ENCODE assay signal across 28 mouse cellular contexts in genomic region chr12:110367102-110367501, GRCm38 (mm10).
A peak's percentile ranks its signal among the peaks of the same experiment; 100 is the strongest.
DNase-seq lines count a peak whose midpoint lies in the region; ATAC-seq and TF ChIP-seq lines count a peak whose summit lies in the region.
"Had no signal": no experiment of that assay in that cellular context is flagged by ENCODE, and none has a peak within 500 bp of the region (broad histone marks: within the 10 kb centered on the region; RNA-seq: fewer than 3 reads in every experiment).

No protein-coding gene starts in this region.

- peak; percentile 5 to 17 (median 15); a peak in 2 of 6 replicates for TF ChIP-seq CTCF in MEL (IDR thresholded peaks at IDR 0.05 in 2 of 3, conservative IDR thresholded peaks at IDR 0.05 in 1 of 3; ENCODE audit: control insufficient read depth in 1 of 3, insufficient read depth in 1 of 3, low read depth in 2 of 3, low read length in 3 of 3, poor library complexity in 1 of 3, severe bottlenecking in 1 of 3)

- no peak overlapping the region for H3K4me2 ChIP-seq in intestine, embryonic 14.5 days (ENCODE audit: low read length)
- H3K4me2 ChIP-seq in intestine, embryonic 16.5 days (ENCODE audit: low read depth, low read length): no peak overlapping the region
- H3K4me2 ChIP-seq in midbrain, embryonic 11.5 days: no peak overlapping the region
- H3K4me2 ChIP-seq in midbrain, embryonic 14.5 days (ENCODE audit: low read length): no peak overlapping the region
- no peak overlapping the region for H3K4me2 ChIP-seq in forebrain, embryonic 13.5 days
- H3K4me2 ChIP-seq: heart, embryonic 12.5 days; hindbrain, embryonic 14.5 days; limb, embryonic 13.5 days; liver, embryonic 11.5 days; midbrain, embryonic 13.5 days had no signal

- WGBS in intestine, embryonic 14.5 days: 90% methylated on average over 6 of the region's 6 CpGs
- 89% methylated on average over 6 of the region's 6 CpGs for WGBS in intestine, embryonic 16.5 days
- 91% methylated on average over 6 of the region's 6 CpGs for WGBS in midbrain, embryonic 11.5 days
- WGBS in midbrain, embryonic 14.5 days: 96% methylated on average over 6 of the region's 6 CpGs
- 96% methylated on average over 6 of the region's 6 CpGs for WGBS in forebrain, embryonic 13.5 days

- H3K4me1 ChIP-seq in intestine, embryonic 14.5 days (replicated peaks; ENCODE audit: control insufficient read depth, insufficient read depth, low read length): no peaks in the 10 kb centered on the region
- no peaks in the 10 kb centered on the region for H3K4me1 ChIP-seq in intestine, embryonic 16.5 days (ENCODE audit: control insufficient read depth, insufficient read depth, low read length)
- H3K4me1 ChIP-seq in midbrain, embryonic 11.5 days (ENCODE audit: control insufficient read depth, insufficient read depth, low read length): no peaks in the 10 kb centered on the region
- no peaks in the 10 kb centered on the region for H3K4me1 ChIP-seq in midbrain, embryonic 14.5 days (ENCODE audit: control insufficient read depth, insufficient read depth, low read length)
- no peaks in the 10 kb centered on the region for H3K4me1 ChIP-seq in MEL (ENCODE audit: control insufficient read depth in 1 of 2, insufficient read depth in 2 of 2, low read length in 2 of 2)
- H3K4me1 ChIP-seq in forebrain, embryonic 13.5 days: no peaks in the 10 kb centered on the region
- H3K4me1 ChIP-seq: heart, embryonic 12.5 days; limb, embryonic 13.5 days; megakaryocyte, embryonic 14.5 days; midbrain, embryonic 13.5 days had no signal

- H3K9me3 ChIP-seq in intestine, embryonic 14.5 days (ENCODE audit: control insufficient read depth, low read length): no peaks in the 10 kb centered on the region
- no peaks in the 10 kb centered on the region for H3K9me3 ChIP-seq in intestine, embryonic 16.5 days (ENCODE audit: control insufficient read depth, low read length)
- H3K9me3 ChIP-seq in midbrain, embryonic 11.5 days (ENCODE audit: control insufficient read depth, low read length): no peaks in the 10 kb centered on the region
- H3K9me3 ChIP-seq in midbrain, embryonic 14.5 days (ENCODE audit: control insufficient read depth, low read length): no peaks in the 10 kb centered on the region
- no peaks in the 10 kb centered on the region for H3K9me3 ChIP-seq in MEL (replicated peaks; ENCODE audit: insufficient read depth, low read length)
- no peaks in the 10 kb centered on the region for H3K9me3 ChIP-seq in forebrain, embryonic 13.5 days (replicated peaks)
- H3K9me3 ChIP-seq: midbrain, embryonic 13.5 days had no signal

- TF ChIP-seq EP300 in MEL (IDR thresholded peaks at IDR 0.05; ENCODE audit: low read depth in 1 of 2, low read length in 2 of 2): no peak

- no peak for TF ChIP-seq POLR2A in MEL (IDR thresholded peaks at IDR 0.05; ENCODE audit: control insufficient read depth in 1 of 2, insufficient read depth in 1 of 2, low read depth in 1 of 2, low read length in 2 of 2, poor library complexity in 1 of 2)

- no peaks in the 10 kb centered on the region for H3K27me3 ChIP-seq in intestine, embryonic 14.5 days (replicated peaks; ENCODE audit: control insufficient read depth, insufficient read depth, low read length)
- no peaks in the 10 kb centered on the region for H3K27me3 ChIP-seq in intestine, embryonic 16.5 days (replicated peaks; ENCODE audit: control insufficient read depth, insufficient read depth, low read length)
- peaks cover 2% of the 10 kb centered on the region; the same call in 1 of the 2 replicates for H3K27me3 ChIP-seq in midbrain, embryonic 11.5 days (ENCODE audit: control insufficient read depth, insufficient read depth, low read length)
- H3K27me3 ChIP-seq in midbrain, embryonic 14.5 days (ENCODE audit: control insufficient read depth, insufficient read depth, low read length): no peaks in the 10 kb centered on the region
- no peaks in the 10 kb centered on the region for H3K27me3 ChIP-seq in MEL (ENCODE audit: control insufficient read depth in 1 of 2, insufficient read depth in 2 of 2, low read length in 2 of 2)
- H3K27me3 ChIP-seq in forebrain, embryonic 13.5 days: peaks cover 3% of the 10 kb centered on the region; the same call in 1 of the 2 replicates
- H3K27me3 ChIP-seq: Patski had no signal

- DNase-seq in intestine, embryonic 14.5 days (ENCODE audit: low spot score): peak; percentile 7
- DNase-seq in midbrain, embryonic 11.5 days (ENCODE audit: low spot score, missing footprints): peak; percentile 71
- no peak for DNase-seq in midbrain, embryonic 14.5 days
- no peak for DNase-seq in MEL (ENCODE audit: low read depth, low spot score)
- no peak for DNase-seq in testis, postnatal 10 days (ENCODE audit: low spot score)
- DNase-seq: adrenal gland, adult 2 months; adrenal gland, postnatal 36 days; cerebellum, adult 18-20 months; cerebellum, postnatal 10 days; gastrocnemius, postnatal 25 days; heart, postnatal 4 days; kidney, postnatal 25 days; lung, postnatal 4 days; spleen, adult 18-20 months; thymus, adult 2 months; thymus, postnatal 36 days had no signal

- no peaks in the 10 kb centered on the region for H3K79me2 ChIP-seq in MEL (ENCODE audit: control insufficient read depth, insufficient read depth, low read length, poor library complexity)

- no peak for ATAC-seq in intestine, embryonic 14.5 days (replicated peaks; ENCODE audit: low FRiP score, low TSS enrichment, low read depth)
- ATAC-seq in intestine, embryonic 16.5 days: no peak
- ATAC-seq in midbrain, embryonic 11.5 days (ENCODE audit: low FRiP score): no peak
- ATAC-seq in midbrain, embryonic 14.5 days (ENCODE audit: low FRiP score, low TSS enrichment): no peak
- ATAC-seq in forebrain, embryonic 13.5 days: no peak
- ATAC-seq: inflammation-experienced regulatory T-cells, adult 6 months; midbrain, embryonic 13.5 days; Patski had no signal

- H3K36me3 ChIP-seq in intestine, embryonic 14.5 days (ENCODE audit: control insufficient read depth, insufficient read depth, low read length): no peaks in the 10 kb centered on the region
- H3K36me3 ChIP-seq in intestine, embryonic 16.5 days (ENCODE audit: control insufficient read depth, insufficient read depth, low read length): no peaks in the 10 kb centered on the region
- no peaks in the 10 kb centered on the region for H3K36me3 ChIP-seq in midbrain, embryonic 11.5 days (ENCODE audit: control insufficient read depth, insufficient read depth, low read length)
- no peaks in the 10 kb centered on the region for H3K36me3 ChIP-seq in midbrain, embryonic 14.5 days (ENCODE audit: control insufficient read depth, insufficient read depth, low read length)
- no peaks in the 10 kb centered on the region for H3K36me3 ChIP-seq in MEL (ENCODE audit: control insufficient read depth in 1 of 2, insufficient read depth in 2 of 2, low read length in 2 of 2)
- H3K36me3 ChIP-seq in forebrain, embryonic 13.5 days (ENCODE audit: poor library complexity, severe bottlenecking): no peaks in the 10 kb centered on the region
- H3K36me3 ChIP-seq: G1E; heart, embryonic 12.5 days; limb, embryonic 13.5 days; midbrain, embryonic 13.5 days had no signal

- no peak overlapping the region for H3K27ac ChIP-seq in intestine, embryonic 14.5 days (ENCODE audit: low read depth)
- H3K27ac ChIP-seq in intestine, embryonic 16.5 days (ENCODE audit: low read length): no peak overlapping the region
- H3K27ac ChIP-seq in midbrain, embryonic 11.5 days (ENCODE audit: low read depth, low read length): no peak overlapping the region
- no peak overlapping the region for H3K27ac ChIP-seq in midbrain, embryonic 14.5 days (replicated peaks; ENCODE audit: low read depth, low read length)
- H3K27ac ChIP-seq in MEL (ENCODE audit: control insufficient read depth, low read depth, low read length): no peak overlapping the region
- H3K27ac ChIP-seq in forebrain, embryonic 13.5 days: no peak overlapping the region
- H3K27ac ChIP-seq: hindbrain, embryonic 14.5 days; limb, embryonic 13.5 days; midbrain, embryonic 13.5 days had no signal

- no peak overlapping the region for H3K9ac ChIP-seq in intestine, embryonic 14.5 days (ENCODE audit: low read length)
- no peak overlapping the region for H3K9ac ChIP-seq in intestine, embryonic 16.5 days (ENCODE audit: low read depth, low read length)
- H3K9ac ChIP-seq in midbrain, embryonic 11.5 days (ENCODE audit: low read length): no peak overlapping the region
- H3K9ac ChIP-seq in midbrain, embryonic 14.5 days (replicated peaks; ENCODE audit: low read length): no peak overlapping the region
- H3K9ac ChIP-seq in MEL (ENCODE audit: control insufficient read depth, low read depth, low read length, poor library complexity, severe bottlenecking): no peak overlapping the region
- no peak overlapping the region for H3K9ac ChIP-seq in forebrain, embryonic 13.5 days
- H3K9ac ChIP-seq: heart, embryonic 12.5 days; hindbrain, embryonic 14.5 days; limb, embryonic 13.5 days; midbrain, embryonic 13.5 days had no signal

- H3K4me3 ChIP-seq in intestine, embryonic 14.5 days (ENCODE audit: low read depth, low read length): no peak overlapping the region
- no peak overlapping the region for H3K4me3 ChIP-seq in intestine, embryonic 16.5 days (ENCODE audit: low read length)
- no peak overlapping the region for H3K4me3 ChIP-seq in midbrain, embryonic 11.5 days (ENCODE audit: low read depth, low read length)
- H3K4me3 ChIP-seq in midbrain, embryonic 14.5 days (replicated peaks; ENCODE audit: low read depth, low read length): no peak overlapping the region
- no peak overlapping the region for H3K4me3 ChIP-seq in MEL (ENCODE audit: control insufficient read depth in 1 of 2, insufficient read depth in 1 of 2, low read depth in 2 of 2, low read length in 2 of 2)
- no peak overlapping the region for H3K4me3 ChIP-seq in forebrain, embryonic 13.5 days
- H3K4me3 ChIP-seq: erythroblast, embryonic 14.5 days; heart, embryonic 12.5 days; limb, embryonic 13.5 days; megakaryocyte, embryonic 14.5 days; midbrain, embryonic 13.5 days had no signal

- no peak for TF ChIP-seq RAD21 in MEL (IDR thresholded peaks at IDR 0.05; ENCODE audit: low read depth, low read length)

TF ChIP-seq in MEL, 35 proteins besides CTCF, POLR2A, EP300 and RAD21 (continues in another document):
- no peak for TF ChIP-seq MAFK (IDR thresholded peaks at IDR 0.05; ENCODE audit: borderline replicate concordance, low read depth, low read length)
- TF ChIP-seq NRF1 (IDR thresholded peaks at IDR 0.05; ENCODE audit: insufficient read depth, low read depth, low read length, poor library complexity, severe bottlenecking): no peak
- TF ChIP-seq CHD1 (IDR thresholded peaks at IDR 0.05; ENCODE audit: low read depth, low read length): no peak
- TF ChIP-seq ZNF384 (IDR thresholded peaks at IDR 0.05; ENCODE audit: low read depth, low read length): no peak
- TF ChIP-seq TCF12 (IDR thresholded peaks at IDR 0.05; ENCODE audit: low read depth, low read length): no peak
- TF ChIP-seq SMC3 (IDR thresholded peaks at IDR 0.05; ENCODE audit: low read depth, low read length): no peak; the same call in 1 of the 2 replicates
- TF ChIP-seq NELFE (IDR thresholded peaks at IDR 0.05; ENCODE audit: low read depth, low read length): no peak
- no peak for TF ChIP-seq ZC3H11A (IDR thresholded peaks at IDR 0.05; ENCODE audit: low read depth, low read length)
- no peak for TF ChIP-seq MAZ (IDR thresholded peaks at IDR 0.05; ENCODE audit: low read depth, low read length)
- no peak for TF ChIP-seq BHLHE40 (IDR thresholded peaks at IDR 0.05; ENCODE audit: borderline replicate concordance, low read depth, low read length)
- no peak for TF ChIP-seq UBTF (IDR thresholded peaks at IDR 0.05; ENCODE audit: borderline replicate concordance, insufficient read depth, low read depth, low read length)

Comparison
In these comparisons a context has a peak if more than half of its experiments do, and no peak if none do; other contexts are left out.
1. DNase-seq: peak in intestine, embryonic 14.5 days (single experiment) and midbrain, embryonic 11.5 days (single experiment); none in midbrain, embryonic 14.5 days (single experiment), MEL (single experiment) and testis, postnatal 10 days (single experiment).